Mouse (Mus musculus) kidney, embryonic 14.5 days (tissue): Measurements from ENCODE around the gene Atp2c2. TPM values are rescaled to one million over a fixed set of nuclear protein-coding genes. Genes with fewer than 3 reads are reported as not detected.

Experiments used
- ATAC-seq: fragments of 200-750 bp; cut with Nextera tagmentation; 2 replicates; pipeline ENCODE4 v1.8.0; 2017; ENCODE audit warnings: moderate number of reproducible peaks, mild to moderate bottlenecking, moderate TSS enrichment, moderate library complexity; ENCODE audit not compliant: low FRiP score, low TSS enrichment
- H3K27ac ChIP-seq: fragments of 300-500 bp; sonication (generic); 2 replicates; pipeline ENCODE4 v1.5.1; 2014; ENCODE audit warnings: low read depth, mild to moderate bottlenecking, low read length, moderate library complexity, mixed read lengths
- H3K27me3 ChIP-seq: fragments of 300-500 bp; sonication (generic); 2 replicates; pipeline ENCODE4 v1.6.1; 2014; ENCODE audit warnings: mild to moderate bottlenecking, low read length; ENCODE audit not compliant: control insufficient read depth, insufficient read depth
- H3K36me3 ChIP-seq: fragments of 300-500 bp; sonication (generic); 2 replicates; pipeline ENCODE4 v1.6.1; 2014; ENCODE audit warnings: low read length, mixed read lengths; ENCODE audit not compliant: control insufficient read depth, insufficient read depth
- H3K4me1 ChIP-seq: fragments of 300-500 bp; sonication (generic); 2 replicates; pipeline ENCODE4 v1.6.1; 2014; ENCODE audit warnings: low read length, mixed read lengths; ENCODE audit not compliant: control insufficient read depth, insufficient read depth
- H3K4me2 ChIP-seq: fragments of 300-500 bp; sonication (generic); replicated peaks from 2 replicates; pipeline ENCODE4 v1.6.1; 2014; ENCODE audit warnings: low read depth, mild to moderate bottlenecking, low read length
- H3K4me3 ChIP-seq: fragments of 300-500 bp; sonication (generic); 2 replicates; pipeline ENCODE4 v1.5.1; 2014; ENCODE audit warnings: mild to moderate bottlenecking, low read length
- H3K9ac ChIP-seq: fragments of 300-500 bp; sonication (generic); 2 replicates; pipeline ENCODE4 v1.6.1; 2014; ENCODE audit warnings: low read depth, mild to moderate bottlenecking, low read length, moderate library complexity
- H3K9me3 ChIP-seq: fragments of 300-500 bp; sonication (generic); 2 replicates; pipeline ENCODE4 v1.6.1; 2016; ENCODE audit warnings: low read length; ENCODE audit not compliant: control insufficient read depth
- WGBS: fragments of 180-500 bp; shearing (Covaris S2); extraction: QIAGEN DNeasy Blood & Tissue Kit; methylation state at CpG from one replicate; pipeline ENCODE4 v1.1.7; 2014; 5-methylcytosine and 5-hydroxymethylcytosine counted together
- polyA plus RNA-seq: library from polyadenylated mRNA; unstranded; fragments of >200 nt; fragmentation: Nextera tagmentation; extraction: Ambion mirVana; gene quantifications from 2 replicates; pipeline ENCODE4 v1.2.1, GENCODE M21; 2014

The Atp2c2 gene
- polyA plus RNA-seq, 1 experiment from 2014 or later, result 1.2 TPM

GRCm38 (mm10) chr8:119791804-119792704, 92.2 kb downstream of the Atp2c2 start:
- H3K27ac ChIP-seq, result peak overlapping the region; percentile 70
- ATAC-seq, result peak; percentile 50

GRCm38 (mm10) chr8:119794689-119795088, 94.9 kb downstream of the Atp2c2 start:
- Histone ChIP-seq H3K9me3 (no peaks in the 10 kb centered on the region), H3K4me3 (no peak overlapping the region), H3K27me3 (no peaks in the 10 kb centered on the region), H3K9ac (no peak overlapping the region), H3K4me1 (peaks cover 24% of the 10 kb centered on the region), H3K27ac (peak overlapping the region; percentile 24; the same call in 1 of the 2 replicates), H3K4me2 (no peak overlapping the region), H3K36me3 (no peaks in the 10 kb centered on the region)
- 35% methylated on average over 7 of the region's 7 CpGs for WGBS
- ATAC-seq, result no peak

More at GRCm38 (mm10) chr8:119791804-119792704, 92.2 kb downstream of the Atp2c2 start:
- Histone ChIP-seq H3K4me2 (no peak overlapping the region), H3K4me1 (peaks cover 16% of the 10 kb centered on the region), H3K9ac (no peak overlapping the region), H3K4me3 (no peak overlapping the region), H3K36me3 (no peaks in the 10 kb centered on the region), H3K9me3 (no peaks in the 10 kb centered on the region), H3K27me3 (no peaks in the 10 kb centered on the region)
- WGBS, result 27% methylated on average over 16 of the region's 16 CpGs

- 87% methylated on average over 3 of the region's 3 CpGs for WGBS
- Histone ChIP-seq H3K4me2 (no peak overlapping the region), H3K36me3 (no peaks in the 10 kb centered on the region), H3K9me3 (no peaks in the 10 kb centered on the region), H3K27me3 (no peaks in the 10 kb centered on the region), H3K4me3 (no peak overlapping the region), H3K9ac (no peak overlapping the region), H3K4me1 (peaks cover 24% of the 10 kb centered on the region), H3K27ac (no peak overlapping the region)
- ATAC-seq, result no peak
Measured at GRCm38 (mm10) chr8:119795651-119796050, 95.8 kb downstream of the Atp2c2 start.

- WGBS, result 4% methylated on average over 15 of the region's 15 CpGs
- H3K9me3 ChIP-seq, result no peaks in the 10 kb centered on the region
- H3K4me3 ChIP-seq, result no peak overlapping the region; the same call in 1 of the 2 replicates
- H3K4me2 ChIP-seq, result peak overlapping the region; percentile 31
- H3K27ac ChIP-seq, result peak overlapping the region; percentile 59; the same call in 1 of the 2 replicates
- ATAC-seq, result peak; percentile 64
- no peaks in the 10 kb centered on the region for H3K27me3 ChIP-seq
- 0 out of 2 replicates have a peak overlapping the region, but pooled peaks have one; percentile 23 for H3K9ac ChIP-seq
- H3K36me3 ChIP-seq, result no peaks in the 10 kb centered on the region
- peaks cover 11% of the 10 kb centered on the region for H3K4me1 ChIP-seq
Measured at GRCm38 (mm10) chr8:119798170-119798964, 98.6 kb downstream of the Atp2c2 start.

- Histone ChIP-seq H3K9me3 (no peaks in the 10 kb centered on the region), H3K4me2 (no peak overlapping the region), H3K4me1 (peaks cover 11% of the 10 kb centered on the region), H3K9ac (no peak overlapping the region), H3K4me3 (no peak overlapping the region), H3K36me3 (no peaks in the 10 kb centered on the region), H3K27me3 (no peaks in the 10 kb centered on the region), H3K27ac (0 out of 2 replicates have a peak overlapping the region, but pooled peaks have one; percentile 59)
- 72% methylated on average over 2 of the region's 2 CpGs for WGBS
- ATAC-seq, result peak; percentile 33
Measured at GRCm38 (mm10) chr8:119798965-119799264, 99.1 kb downstream of the Atp2c2 start.

- ATAC-seq, result no peak
- 14% methylated on average over 4 of the region's 4 CpGs for WGBS
- no peak overlapping the region for H3K4me3 ChIP-seq
Measured at GRCm38 (mm10) chr8:119801168-119801567, 101.4 kb downstream of the Atp2c2 start.

GRCm38 (mm10) chr8:119802592-119802991, 102.8 kb downstream of the Atp2c2 start:
- Histone ChIP-seq H3K9me3 (no peaks in the 10 kb centered on the region), H3K27ac (no peak overlapping the region), H3K9ac (no peak overlapping the region), H3K4me1 (peaks cover 16% of the 10 kb centered on the region), H3K4me3 (no peak overlapping the region), H3K4me2 (no peak overlapping the region), H3K27me3 (no peaks in the 10 kb centered on the region), H3K36me3 (no peaks in the 10 kb centered on the region)
- WGBS, result 90% methylated on average over 1 of the region's 1 CpGs
- no peak for ATAC-seq

More at GRCm38 (mm10) chr8:119801168-119801567, 101.4 kb downstream of the Atp2c2 start:
- H3K4me1 ChIP-seq, result peaks cover 16% of the 10 kb centered on the region
- no peaks in the 10 kb centered on the region for H3K36me3 ChIP-seq
- H3K27ac ChIP-seq, result no peak overlapping the region
- no peak overlapping the region for H3K9ac ChIP-seq
- no peaks in the 10 kb centered on the region for H3K27me3 ChIP-seq
- H3K4me2 ChIP-seq, result no peak overlapping the region
- H3K9me3 ChIP-seq, result no peaks in the 10 kb centered on the region

GRCm38 (mm10) chr8:119805275-119805674, 105.5 kb downstream of the Atp2c2 start:
- WGBS, result 73% methylated on average over 8 of the region's 8 CpGs
- no peak overlapping the region for H3K27ac ChIP-seq
- H3K4me1 ChIP-seq, result peaks cover 8% of the 10 kb centered on the region; the same call in 1 of the 2 replicates

More at GRCm38 (mm10) chr8:119805275-119805674, 105.5 kb downstream of the Atp2c2 start:
- Histone ChIP-seq H3K4me2 (no peak overlapping the region), H3K27me3 (no peaks in the 10 kb centered on the region), H3K9me3 (no peaks in the 10 kb centered on the region), H3K9ac (0 out of 2 replicates have a peak overlapping the region, but pooled peaks have one; percentile 7), H3K36me3 (peaks cover 13% of the 10 kb centered on the region; the same call in 1 of the 2 replicates), H3K4me3 (no peak overlapping the region)
- no peak for ATAC-seq
